In genomic region chr3:130241924-130242323, GRCm38 (mm10) we compare ENCODE assay signal across 25 mouse cellular contexts.
"Had no signal": no experiment of that assay in that cellular context is flagged by ENCODE, and none has a peak within 500 bp of the region (broad histone marks: within the 10 kb centered on the region; RNA-seq: fewer than 3 reads in every experiment).

No protein-coding gene starts in this region.

- DNase-seq: liver, postnatal 0 days; lung, adult 2 months; lung, postnatal 14 days; lung, postnatal 36 days; retina, postnatal 1 day; right cerebral cortex, adult 18-20 months; right cerebral cortex, postnatal 25 days; right cerebral cortex, postnatal 4 days; spleen, adult 18-20 months; thymus, adult 2 months; thymus, postnatal 25 days; thymus, postnatal 4 days had no signal

- H3K9me3 ChIP-seq: liver, embryonic 15.5 days; lung, embryonic 15.5 days; midbrain, embryonic 13.5 days; midbrain, embryonic 15.5 days; neural tube, embryonic 13.5 days; neural tube, embryonic 15.5 days; stomach, embryonic 15.5 days had no signal

- H3K27ac ChIP-seq: liver, embryonic 15.5 days; lung, embryonic 15.5 days; macrophage; midbrain, embryonic 13.5 days; midbrain, embryonic 15.5 days; neural tube, embryonic 13.5 days; neural tube, embryonic 15.5 days; stomach, embryonic 15.5 days; stomach, postnatal 0 days had no signal

- H3K27me3 ChIP-seq: liver, embryonic 15.5 days; lung, embryonic 15.5 days; megakaryocyte, embryonic 14.5 days; midbrain, embryonic 13.5 days; midbrain, embryonic 15.5 days; neural tube, embryonic 13.5 days; neural tube, embryonic 15.5 days; stomach, embryonic 15.5 days had no signal

- H3K9ac ChIP-seq: liver, embryonic 15.5 days; liver, postnatal 0 days; lung, embryonic 15.5 days; midbrain, embryonic 13.5 days; midbrain, embryonic 15.5 days; neural tube, embryonic 13.5 days; neural tube, embryonic 15.5 days; stomach, embryonic 15.5 days had no signal

- H3K4me3 ChIP-seq: liver, embryonic 15.5 days; lung, embryonic 15.5 days; megakaryocyte, embryonic 14.5 days; midbrain, embryonic 13.5 days; midbrain, embryonic 15.5 days; myocyte; neural tube, embryonic 13.5 days; neural tube, embryonic 15.5 days; stomach, embryonic 15.5 days had no signal

- ATAC-seq: liver, postnatal 0 days; lung, postnatal 0 days; midbrain, embryonic 13.5 days; midbrain, embryonic 15.5 days had no signal

- H3K4me2 ChIP-seq: liver, embryonic 15.5 days; lung, embryonic 15.5 days; midbrain, embryonic 11.5 days; midbrain, embryonic 13.5 days; midbrain, embryonic 15.5 days; neural tube, embryonic 13.5 days; neural tube, embryonic 15.5 days; stomach, embryonic 15.5 days had no signal

- H3K36me3 ChIP-seq: liver, embryonic 15.5 days; lung, embryonic 15.5 days; midbrain, embryonic 13.5 days; midbrain, embryonic 15.5 days; neural tube, embryonic 13.5 days; neural tube, embryonic 15.5 days; stomach, embryonic 15.5 days had no signal

- H3K4me1 ChIP-seq: liver, embryonic 15.5 days; lung, embryonic 15.5 days; megakaryocyte, embryonic 14.5 days; stomach, embryonic 15.5 days had no signal
